Mouse (Mus musculus) lung, postnatal 36 days (tissue): Measurements from ENCODE around the gene Scn5a.

Experiments used
- DNase-seq: peaks from one replicate; pipeline ENCODE4 v3.0.0; 2022; ENCODE audit warnings: mixed read lengths

Scn5a gene

DNA sequence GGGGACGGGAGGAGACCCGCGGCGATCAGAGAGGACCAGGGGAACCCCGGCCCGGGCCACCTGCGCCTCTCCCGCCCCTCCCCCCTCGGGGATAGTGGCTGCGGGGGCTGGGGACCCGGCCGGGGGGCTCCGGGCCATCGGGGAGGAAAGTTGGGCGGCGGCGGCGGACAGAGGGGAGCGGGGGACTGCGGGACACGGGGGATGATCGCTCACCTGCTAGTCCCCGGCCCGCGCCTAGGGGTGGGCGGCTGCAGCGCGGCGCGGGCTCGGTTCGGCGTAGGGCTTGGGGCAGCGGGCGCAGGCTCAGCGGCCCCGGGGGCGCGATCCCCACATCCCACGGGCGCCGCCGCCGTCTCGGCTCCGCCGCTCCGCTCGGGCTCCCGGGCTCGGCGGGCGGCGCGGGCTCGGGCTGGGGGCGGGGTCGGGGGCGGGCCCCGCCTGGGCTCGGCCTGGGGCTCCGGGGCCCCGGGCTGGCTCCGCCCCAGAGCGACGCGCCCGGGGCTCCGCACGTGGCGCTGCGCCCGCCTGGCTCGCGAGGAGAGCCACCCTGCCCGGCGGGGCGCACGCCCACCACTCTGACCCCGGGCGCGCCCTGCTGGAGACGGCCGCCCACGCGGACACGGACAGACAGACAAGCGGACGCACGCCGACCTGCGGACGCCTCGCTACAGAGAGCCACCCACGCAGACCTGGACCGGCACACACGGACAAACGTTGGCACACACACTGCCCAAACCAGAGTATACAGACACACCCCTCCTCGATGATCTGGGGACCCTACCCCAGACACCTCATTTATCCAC lies at the start of gene Scn5a:
Gene Scn5a (minus strand): TSS at position 381 of the 803 bp plus-strand sequence.
- DNase-seq = no peak

DNA sequence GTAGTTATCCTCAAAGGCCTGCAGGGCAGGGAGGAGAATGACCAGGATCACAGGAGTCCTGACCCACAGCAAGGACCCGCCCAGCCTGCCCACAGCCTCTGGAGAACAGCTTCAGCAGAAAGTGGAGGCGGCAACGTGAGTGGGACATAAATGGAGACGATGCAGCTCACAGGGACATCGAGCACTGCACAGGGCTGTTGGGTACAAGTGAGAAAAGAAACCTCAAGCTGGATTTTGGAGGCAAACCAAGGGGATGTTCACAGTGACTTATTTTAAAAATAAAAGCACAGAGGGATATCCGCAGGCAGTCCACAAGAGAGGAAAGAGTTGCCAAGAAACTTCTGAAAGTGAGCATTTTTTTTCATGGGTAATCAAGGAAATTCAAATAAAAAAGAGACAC lies 48.4 kb upstream of the Scn5a start:
- DNase-seq = no peak

DNA sequence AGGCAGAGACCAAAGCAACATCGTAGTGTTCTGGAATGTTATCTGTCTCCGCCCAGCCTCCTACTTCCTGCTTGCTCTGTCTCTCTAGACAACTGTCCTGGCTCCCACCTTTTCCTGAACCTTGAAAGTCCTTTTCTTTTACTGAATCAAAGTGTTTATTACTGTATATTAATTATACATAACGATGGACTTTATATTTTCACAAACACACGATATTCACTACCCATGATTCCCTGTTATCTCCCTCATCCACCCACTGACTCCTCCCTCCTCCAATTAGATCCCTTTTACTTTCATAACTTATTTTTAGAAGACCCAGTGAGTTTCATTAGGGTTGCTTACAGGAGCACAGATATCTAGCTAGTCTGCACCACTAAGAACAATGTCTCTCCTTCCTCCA lies 45.3 kb upstream of the Scn5a start:
- no peak for DNase-seq

DNA sequence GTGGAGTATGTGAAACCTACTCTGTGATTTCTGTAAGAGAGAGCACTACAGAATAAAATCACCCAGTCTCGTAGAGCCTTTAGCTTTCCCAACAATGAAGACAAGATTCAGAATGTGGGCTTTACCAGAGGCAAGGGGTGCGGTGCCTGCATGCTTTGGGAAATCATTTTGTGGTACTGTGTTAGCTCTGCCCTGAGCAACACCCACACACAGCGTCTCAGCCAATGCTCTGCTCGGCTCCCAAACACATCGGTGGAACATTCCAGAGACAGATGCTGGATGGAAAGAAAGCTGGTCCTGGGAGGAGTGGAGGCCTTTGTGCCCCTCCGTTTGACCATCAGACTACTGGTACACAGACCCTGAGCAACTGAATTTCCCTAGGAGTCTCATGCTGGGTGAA lies 36.0 kb upstream of the Scn5a start:
- no peak for DNase-seq

DNA sequence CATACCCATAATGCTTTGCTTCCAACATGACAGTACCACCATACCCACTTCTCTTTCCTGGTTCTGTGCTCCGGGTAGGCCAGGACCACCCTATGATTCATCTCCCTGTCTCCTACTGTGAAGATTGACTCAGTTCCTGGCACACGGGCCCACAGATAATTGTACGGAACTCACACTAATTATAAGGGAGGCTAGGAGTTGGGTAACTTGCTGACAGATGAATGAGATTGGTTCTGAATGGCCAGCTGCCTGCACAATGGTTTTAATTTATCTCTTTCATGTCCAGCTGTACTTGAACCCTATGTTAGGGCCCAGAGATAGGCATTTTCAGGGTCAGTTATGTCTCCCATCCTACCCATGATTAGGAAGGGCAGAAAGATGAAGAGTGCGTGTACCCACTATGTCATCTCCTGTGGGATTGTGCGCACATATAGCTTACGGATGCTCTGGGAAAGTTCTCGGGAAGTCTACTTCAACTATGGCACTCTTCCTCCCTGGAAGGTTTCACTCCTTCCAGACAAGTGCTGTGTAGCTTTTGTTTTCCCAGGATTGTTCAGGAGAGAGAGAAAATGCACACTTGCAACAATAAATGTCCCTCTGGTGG lies 31.8 kb upstream of the Scn5a start:
- no peak for DNase-seq

DNA sequence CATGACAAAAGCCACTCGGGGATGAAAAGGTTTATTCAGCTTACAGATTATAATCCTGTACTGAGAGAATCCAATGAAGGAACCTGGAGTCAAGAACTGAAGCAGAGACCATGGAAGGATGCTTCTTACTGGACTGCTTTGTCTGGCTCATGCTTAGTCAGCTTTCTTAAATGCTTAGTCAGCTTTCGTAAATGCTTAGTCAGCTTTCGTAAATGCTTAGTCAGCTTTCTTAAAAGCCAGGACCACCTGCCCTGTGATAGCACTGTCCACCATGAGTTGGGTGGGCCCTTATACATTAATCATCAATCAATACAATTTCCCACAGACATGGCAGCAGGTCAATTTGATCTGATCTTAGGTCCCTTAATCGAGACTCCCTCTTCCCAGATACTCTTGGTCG lies 28.1 kb upstream of the Scn5a start:
- DNase-seq = no peak

DNA sequence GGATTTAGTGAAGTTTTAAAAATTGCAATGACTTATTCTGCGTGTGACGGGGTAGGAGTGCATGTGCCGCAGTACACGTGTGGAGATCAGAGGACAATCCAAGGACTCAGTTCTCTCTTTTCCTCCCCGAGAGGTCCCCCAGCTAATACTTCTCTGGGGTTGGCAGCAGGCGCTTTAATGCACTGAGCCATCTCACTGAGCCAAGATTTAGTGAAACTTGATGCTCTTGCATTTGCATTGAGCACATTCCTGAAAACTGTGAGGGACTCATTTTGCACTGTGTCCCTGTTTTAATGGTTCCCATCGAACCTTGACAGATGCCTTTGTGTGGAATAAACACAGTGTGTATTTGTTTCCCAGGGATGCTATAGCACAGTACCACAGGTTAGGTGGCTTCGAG lies 25.8 kb upstream of the Scn5a start:
- DNase-seq = no peak

DNA sequence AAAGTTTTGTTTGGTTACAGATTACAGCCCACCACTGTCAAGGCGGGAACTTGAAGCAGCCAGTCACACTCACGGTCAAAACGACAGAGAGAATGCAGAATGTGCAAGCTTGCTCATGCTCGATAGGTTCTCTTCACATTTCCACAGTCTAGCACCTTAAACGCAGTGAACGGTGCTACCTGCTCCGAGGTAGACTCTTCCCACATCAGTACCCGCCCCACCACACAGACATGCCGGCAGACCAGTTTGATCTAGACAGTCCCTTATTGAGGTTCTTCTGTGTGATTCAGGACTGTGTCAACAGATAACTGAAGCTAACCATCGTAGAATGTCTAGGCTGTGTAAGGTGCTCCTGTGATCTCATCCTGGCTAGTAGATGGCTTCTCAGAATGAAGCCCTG lies 19.7 kb upstream of the Scn5a start:
- no peak for DNase-seq

DNA sequence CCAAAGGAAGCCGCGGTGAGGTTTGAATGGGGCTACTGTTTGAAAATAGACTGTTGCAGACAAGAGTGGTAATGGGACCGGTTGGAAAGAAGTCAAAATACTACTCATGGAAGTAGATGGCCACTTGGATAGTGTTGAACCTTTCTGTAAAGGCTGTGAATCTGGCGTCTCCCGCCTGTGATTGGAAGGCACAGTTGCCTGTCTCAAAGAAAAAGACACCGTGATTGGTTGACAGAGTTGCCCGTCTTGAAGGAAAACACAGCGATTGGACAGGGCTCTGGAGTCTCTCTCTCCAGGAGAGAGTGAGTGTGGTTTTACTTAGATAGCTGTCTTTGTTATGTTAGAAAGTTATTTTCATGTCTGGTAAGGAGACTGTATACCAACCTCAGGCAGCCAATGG lies 18.5 kb upstream of the Scn5a start:
- peak; percentile 34 for DNase-seq

DNA sequence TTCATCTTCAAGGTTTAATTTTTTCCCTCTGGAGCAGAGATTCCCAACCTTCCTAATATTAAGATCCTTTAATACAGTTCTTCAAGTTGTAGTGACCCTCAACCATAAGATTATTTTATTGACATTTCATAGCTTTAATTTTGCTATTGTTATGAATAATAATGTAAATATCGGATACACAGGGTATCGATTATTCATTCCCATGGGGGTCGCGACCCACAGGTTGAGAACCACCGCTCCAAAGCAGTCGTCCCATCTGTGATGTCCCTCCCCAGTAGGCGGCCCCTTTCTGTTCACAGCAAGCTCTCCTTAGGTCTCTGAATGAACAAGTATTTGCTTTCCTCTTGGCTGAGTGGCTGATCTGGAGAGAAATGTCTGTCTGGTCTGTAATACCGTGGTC lies 10.8 kb upstream of the Scn5a start:
- DNase-seq = no peak

DNA sequence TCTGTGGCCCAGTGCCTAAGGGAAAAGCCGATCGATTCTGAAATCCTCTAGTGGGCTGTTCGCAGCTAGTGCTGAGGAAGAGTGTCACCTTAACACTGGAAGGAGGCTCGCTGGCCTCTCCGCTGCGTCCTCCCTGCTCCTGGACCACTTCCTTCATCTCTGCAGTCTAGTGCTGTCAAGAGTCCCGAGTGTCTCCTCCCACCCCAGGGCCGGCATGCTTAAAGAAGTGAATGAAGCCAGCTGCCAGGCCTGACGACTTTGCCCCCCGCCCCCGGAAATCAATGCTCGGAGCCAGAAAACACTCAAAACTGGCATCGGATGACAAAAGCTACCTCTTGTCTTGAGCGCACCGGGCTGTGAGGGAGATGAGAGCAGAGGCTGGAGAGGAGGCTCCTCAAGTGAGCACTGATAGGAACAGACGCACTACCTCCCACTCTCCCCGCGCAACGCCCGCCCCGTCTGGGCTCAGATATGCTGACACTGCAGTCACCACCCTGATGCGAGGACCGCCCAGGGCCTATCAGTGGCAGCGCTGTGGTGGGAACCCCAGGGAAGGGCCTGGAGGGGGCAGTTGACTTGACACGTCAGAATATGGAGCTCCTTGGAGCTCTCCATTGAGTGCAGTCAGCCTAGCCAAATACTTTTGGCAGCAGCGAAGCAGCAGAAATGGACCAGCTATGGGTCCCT lies 10.1 kb upstream of the Scn5a start:
- no peak for DNase-seq

DNA sequence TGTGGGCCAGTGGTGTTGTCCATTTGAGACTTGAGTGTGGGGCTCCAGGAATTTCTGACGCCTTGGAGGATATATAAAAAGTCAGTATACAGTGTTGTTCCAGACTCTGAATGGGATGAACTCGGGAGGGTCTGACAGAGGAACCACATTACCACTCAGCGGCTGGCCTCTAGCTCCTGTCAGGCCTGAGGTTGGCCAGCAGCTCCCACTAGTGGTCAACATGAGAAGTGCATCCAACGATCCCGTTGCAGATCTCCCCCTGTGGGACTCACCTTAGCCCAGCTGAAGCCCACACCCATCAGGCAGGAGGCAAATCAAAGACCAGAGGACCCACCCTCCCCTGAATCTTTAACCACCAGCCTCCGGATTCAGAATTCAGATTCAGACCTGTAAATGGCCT lies 1.9 kb upstream of the Scn5a start:
- peak; percentile 76 for DNase-seq

DNA sequence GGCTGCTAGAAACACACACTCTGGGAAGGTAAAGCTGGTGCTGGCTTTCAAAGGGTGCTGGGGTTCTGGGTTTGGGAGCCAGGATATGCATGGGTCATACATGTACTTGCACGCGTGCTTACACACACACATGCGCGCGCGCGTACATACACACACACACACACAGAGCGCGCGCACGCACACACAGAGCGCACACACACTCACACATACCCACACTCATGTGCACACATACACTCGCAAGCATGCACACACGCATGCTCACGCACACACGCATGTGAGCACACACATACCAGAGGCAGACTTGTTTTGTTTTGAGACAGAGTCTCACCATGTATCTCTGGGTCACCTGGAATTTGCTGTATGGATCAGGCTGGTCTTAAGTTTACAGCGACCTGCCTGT lies 1.4 kb upstream of the Scn5a start:
- DNase-seq = no peak

DNA sequence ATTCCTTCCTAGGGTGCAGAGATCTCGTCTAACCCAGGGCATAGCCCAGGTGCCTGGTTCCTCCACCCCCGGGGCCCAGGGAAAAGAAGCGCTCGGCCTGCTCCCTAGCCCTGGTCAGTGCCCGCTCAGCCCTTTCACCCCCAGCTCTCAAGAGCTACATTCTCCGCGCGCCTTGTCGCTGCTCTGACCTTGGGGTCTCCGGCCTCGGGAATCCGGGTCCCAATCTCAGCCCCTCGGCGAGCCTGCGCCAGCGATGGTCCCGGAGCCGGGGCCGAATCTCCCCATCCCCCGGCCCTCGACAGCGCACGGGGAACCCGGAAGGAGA lies 543 bp downstream of the Scn5a start:
- no peak for DNase-seq

DNA sequence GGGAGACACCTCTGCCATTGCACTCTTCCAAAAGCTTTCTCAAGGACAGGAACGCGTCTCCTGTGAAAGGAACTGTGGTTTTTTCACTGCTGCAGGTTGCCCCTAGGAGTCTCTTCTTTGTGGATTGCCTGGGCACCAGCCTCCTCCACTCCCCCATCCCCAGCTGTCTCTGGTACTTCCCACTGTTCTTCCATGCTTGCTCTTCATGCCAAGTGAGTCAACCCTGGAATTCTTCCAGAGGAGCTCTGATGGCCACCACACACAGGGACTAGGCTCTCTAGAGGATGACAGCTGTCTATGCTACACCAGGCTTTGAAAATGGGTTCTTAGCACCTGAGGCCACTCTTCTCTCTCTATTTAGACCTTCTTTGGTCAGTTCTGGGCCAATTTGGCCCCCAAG lies 1.8 kb downstream of the Scn5a start:
- DNase-seq = no peak

DNA sequence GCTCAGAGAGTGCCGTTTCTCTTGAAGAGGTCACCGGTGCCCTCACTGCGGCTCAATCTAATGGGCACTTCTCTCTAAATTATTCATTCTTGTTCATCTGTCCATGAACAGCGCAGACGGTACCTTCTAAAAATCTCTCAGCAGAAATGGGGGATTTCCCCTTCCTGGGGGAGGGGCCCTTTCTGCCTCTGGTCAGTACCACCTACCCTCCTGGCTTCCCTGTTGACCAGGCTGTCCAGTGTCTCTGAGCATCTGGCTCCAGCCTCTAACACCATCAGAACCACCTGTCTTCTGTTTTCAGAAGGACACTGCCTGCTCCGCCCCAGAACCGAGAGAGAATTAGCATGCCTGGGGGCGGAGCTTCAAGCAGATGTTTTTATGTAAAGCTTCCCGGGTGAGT lies 3.1 kb downstream of the Scn5a start:
- DNase-seq = no peak

DNA sequence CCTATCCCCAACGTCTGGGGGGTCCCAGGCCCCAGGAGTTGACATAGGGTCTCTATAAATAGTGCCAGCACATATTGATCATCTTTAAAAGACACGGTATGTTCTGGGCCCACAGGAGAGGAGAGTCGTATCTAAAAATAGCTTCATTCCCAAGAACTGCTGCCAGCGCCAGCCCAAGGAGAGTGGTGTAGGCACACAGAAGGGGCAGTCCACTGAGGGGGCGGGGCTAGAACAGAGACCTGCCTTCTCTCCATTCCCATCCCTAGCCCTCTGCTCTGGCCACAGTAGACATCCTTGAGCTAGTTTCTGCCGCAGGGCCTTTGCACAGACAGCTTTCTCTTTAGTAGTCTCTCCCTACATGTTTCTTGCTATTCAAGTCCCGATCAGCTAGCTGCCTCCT lies 4.5 kb downstream of the Scn5a start:
- DNase-seq = no peak

DNA sequence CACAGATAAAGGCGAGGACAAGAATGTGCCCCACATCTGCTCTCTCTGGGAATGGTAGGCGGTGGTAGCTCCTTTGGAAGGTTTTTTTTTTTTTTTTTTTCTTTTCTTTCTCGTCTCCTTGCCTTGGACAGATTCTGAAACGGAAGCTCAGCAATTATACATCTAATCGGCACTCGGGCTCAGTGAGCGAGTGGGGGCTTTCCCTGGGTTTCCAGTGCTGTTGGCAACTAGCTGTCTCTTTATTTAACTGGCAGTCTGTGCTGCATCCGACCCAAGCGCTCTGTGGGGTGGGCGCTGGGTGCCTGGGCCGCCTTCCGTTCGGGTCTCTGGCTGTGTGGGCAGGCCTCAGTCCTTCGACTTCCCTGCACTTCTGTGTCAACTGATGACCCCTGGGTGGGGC lies 5.8 kb downstream of the Scn5a start:
- no peak for DNase-seq

DNA sequence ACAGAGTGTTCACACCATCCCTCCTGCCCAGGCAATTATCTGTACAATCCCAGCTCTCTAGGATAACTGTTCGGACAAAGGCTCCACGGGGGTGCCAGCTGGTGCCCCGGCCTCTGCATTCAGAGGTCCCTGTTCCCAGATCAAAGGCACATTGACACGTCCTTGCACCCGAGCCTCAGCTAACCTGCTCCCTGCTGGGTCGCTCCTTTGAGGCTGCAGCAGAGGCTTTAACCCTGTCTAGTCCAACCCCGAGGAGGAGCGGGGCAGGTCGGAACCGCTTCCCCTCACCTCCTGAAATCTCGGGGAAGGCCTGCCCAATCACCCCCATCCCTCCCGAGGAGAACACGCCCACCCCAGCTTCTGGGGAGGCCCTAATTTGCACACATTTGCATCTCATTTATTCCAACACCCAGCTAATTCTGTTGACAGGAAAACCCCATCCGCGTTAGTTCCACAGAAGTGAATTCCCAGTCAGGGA lies 7.4 kb downstream of the Scn5a start:
- DNase-seq = no peak

DNA sequence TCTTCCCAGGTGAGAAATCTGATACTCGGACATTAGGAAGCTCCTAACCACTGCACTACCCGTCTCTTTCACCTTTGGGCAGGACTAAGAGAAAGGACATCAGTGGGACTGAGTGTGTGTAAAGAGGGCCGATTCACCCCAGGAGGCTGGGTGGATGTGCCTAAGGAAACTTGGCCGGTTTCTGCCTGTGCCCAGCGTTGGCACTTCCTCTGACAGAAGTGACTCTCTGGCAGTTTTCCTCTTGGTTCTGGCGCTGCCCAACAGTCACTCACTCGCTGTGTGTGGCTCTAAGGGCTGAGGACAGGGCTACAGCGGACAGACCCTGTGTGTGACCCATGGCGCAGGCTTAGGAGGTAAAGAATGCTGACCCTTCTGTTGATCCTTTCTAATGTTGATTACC lies 8.2 kb downstream of the Scn5a start:
- DNase-seq = no peak

DNA sequence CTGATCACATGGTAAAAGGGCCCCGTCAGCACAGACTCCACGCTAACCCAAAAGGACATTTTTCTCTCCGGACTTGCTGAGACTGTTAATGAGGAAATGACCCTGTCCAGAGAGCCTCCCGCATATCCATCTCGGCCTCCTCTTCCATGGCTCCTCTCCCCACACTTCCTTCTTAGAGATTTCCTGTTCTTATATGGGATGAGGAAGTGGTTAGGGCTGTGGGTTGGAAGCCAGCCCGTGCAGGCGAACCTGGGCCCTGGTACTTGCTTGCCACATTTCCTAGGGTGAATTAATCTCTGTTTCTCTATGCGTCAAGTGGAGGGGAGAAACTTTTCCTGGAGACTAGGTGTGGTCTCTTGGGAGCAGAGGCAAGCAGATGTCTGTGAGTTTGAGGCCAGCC lies 10.1 kb downstream of the Scn5a start:
- DNase-seq = peak; percentile 9

DNA sequence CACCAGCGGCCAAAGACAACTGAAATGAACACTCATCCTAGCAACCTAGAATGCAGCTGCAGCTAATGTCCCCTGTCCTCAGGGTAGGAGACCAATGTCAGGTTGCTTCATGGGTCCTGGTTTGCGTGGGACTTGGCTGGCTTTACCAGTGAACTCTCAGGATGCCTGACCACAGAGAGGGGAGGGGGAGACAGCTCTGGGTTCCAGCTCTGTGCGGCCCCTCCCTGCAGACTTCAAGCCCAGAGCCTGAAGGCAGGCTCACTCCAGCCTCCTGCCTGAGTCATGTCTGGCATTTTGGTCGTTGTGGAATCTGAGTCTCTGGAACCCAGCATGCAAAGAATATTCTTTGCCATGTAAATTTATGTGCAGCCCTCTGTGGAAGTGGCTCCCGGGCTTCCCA lies 11.0 kb downstream of the Scn5a start:
- no peak for DNase-seq

DNA sequence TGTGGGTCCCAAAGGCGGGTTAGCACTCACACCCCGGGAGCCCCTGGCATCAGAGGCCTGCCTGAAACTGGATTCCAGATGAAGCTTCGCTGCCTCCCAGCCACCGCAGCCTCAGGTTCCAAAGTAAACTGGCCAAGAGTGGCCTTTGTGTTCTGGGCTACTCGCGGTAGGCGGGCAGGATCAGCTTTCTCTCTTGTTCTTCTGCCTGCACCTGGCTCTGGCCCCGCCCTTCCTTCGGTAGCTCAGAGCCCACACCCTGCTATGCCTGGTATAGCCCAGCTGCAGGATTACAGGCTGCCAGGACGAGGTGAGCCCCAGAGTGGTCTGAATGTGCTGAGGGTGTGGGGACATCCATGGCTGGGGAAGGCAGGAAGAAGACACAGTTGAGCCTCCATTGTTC lies 12.6 kb downstream of the Scn5a start:
- DNase-seq = peak; percentile 49

DNA sequence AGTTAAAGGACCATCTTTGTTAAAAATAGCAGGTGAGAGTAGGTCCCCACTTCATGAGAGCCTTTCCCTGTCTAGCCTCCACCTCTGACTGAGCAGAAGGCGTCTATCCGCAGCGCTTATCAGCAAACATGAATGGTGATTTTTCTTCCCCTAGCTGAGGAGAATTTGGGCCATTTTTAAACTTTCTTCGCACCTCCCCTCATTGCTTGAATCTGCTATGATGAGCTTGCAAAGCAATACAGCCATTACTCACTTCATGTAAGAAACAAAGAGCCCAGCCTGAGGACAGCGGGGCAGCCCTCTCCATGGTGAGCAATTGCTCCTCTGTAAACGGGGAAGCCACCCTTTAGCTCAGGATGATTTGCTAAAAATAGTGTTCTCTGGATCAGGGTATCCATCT lies 14.0 kb downstream of the Scn5a start:
- no peak for DNase-seq
